Mouse (Mus musculus) brown adipose tissue, adult 24 weeks (tissue): ENCODE measurements around the gene Luc7l. TPM values are rescaled to one million over a fixed set of nuclear protein-coding genes. Genes with fewer than 3 reads are reported as not detected.
A peak's percentile ranks its signal among the peaks of the same experiment; 100 is the strongest.
"Not testable (repeated sequence)": the region's sequence is repeated elsewhere in the genome, so short reads cannot be mapped to it uniquely, and the experiment has no call there.

Experiments used
- H3K27ac ChIP-seq: fragments of 200-500 bp; replicated peaks from 2 replicates; pipeline ENCODE4 v1.5.1; 2012; ENCODE audit warnings: low read depth, mild to moderate bottlenecking, low read length
- H3K4me1 ChIP-seq: fragments of 200-500 bp; 2 replicates; pipeline ENCODE4 v1.6.1; 2012; ENCODE audit warnings: low read length, mixed read lengths; ENCODE audit not compliant: control insufficient read depth, insufficient read depth, insufficient read length
- H3K4me3 ChIP-seq: fragments of 200-500 bp; 2 replicates; pipeline ENCODE4 v1.5.1; 2012; ENCODE audit warnings: low read depth, mild to moderate bottlenecking, low read length, moderate library complexity; ENCODE audit not compliant: insufficient read depth
- polyA plus RNA-seq: library from polyadenylated mRNA; stranded (reverse); fragments of >200 nt; gene quantifications from 2 replicates; pipeline ENCODE4 v1.2.4, GENCODE M21; 2012; ENCODE audit not compliant: missing spikeins, insufficient read depth, insufficient read length

Gene Luc7l
- polyA plus RNA-seq, 1 experiment: 10.7 TPM

DNA sequence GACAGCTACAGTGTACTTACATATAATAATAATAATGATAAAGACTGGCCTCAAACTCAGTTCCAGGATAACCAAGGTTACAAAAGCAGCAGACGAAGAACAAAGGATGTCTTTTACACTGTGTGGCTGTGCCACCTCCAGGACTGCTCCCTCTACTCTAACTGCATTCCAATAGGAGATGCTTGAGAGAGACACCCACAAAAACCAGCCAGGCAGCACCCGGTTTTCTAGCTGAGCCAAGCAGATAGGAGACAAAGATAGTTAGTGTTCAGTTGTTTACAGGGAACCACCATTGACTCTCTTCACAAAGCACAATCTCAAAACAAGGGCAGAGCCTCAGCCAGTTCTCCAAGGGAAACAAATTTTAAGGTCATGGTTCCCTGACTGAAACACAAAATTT is 13.1 kb upstream of the Luc7l start:
- Histone ChIP-seq H3K27ac (no peak overlapping the region), H3K4me3 (no peak overlapping the region), H3K4me1 (peaks cover 7% of the 10 kb centered on the region)

- no peak overlapping the region for H3K27ac ChIP-seq
- peaks cover 5% of the 10 kb centered on the region for H3K4me1 ChIP-seq
- H3K4me3 ChIP-seq: no peak overlapping the region
Observed at GRCm38 (mm10) chr17:26240120-26240790, 12.4 kb upstream of the Luc7l start.

- Histone ChIP-seq H3K27ac (no peak overlapping the region), H3K4me1 (peaks cover 5% of the 10 kb centered on the region)
Observed at GRCm38 (mm10) chr17:26240990-26241389, 11.7 kb upstream of the Luc7l start.

DNA sequence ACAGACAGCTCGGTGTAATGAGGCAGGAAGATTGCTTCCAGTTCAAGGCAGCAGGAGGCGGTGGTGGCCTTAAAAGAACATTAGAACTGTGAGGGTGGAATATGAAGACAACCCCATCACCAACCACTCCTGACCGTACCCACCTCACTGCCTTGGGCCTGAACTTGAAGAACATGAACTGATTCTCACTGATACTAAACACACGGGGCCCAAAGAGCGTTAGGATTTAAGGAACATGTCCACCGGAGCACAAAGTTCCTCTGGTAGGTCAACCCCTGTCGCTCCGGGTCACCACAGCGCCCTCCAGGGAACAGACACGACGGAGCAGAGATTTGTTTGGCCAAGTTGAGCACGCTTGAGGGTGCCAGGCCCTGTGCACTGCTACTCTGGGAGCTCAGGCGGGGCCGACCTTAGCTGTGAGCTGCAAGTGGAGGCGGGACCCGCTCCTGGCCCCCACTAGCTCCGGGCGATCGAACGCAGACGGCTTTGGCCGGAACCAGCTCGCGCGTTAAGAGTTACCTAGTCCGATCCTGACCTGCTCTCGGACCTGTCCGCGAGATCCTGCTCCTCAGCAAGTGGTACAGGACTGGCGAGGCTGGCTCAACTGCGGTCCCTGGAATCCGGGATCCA is 9.1 kb upstream of the Luc7l start:
- Histone ChIP-seq H3K27ac (peak overlapping the region; percentile 92), H3K4me1 (peaks cover 5% of the 10 kb centered on the region), H3K4me3 (peak overlapping the region; percentile 80)

More at GRCm38 (mm10) chr17:26240990-26241389, 11.7 kb upstream of the Luc7l start:
- no peak overlapping the region for H3K4me3 ChIP-seq

DNA sequence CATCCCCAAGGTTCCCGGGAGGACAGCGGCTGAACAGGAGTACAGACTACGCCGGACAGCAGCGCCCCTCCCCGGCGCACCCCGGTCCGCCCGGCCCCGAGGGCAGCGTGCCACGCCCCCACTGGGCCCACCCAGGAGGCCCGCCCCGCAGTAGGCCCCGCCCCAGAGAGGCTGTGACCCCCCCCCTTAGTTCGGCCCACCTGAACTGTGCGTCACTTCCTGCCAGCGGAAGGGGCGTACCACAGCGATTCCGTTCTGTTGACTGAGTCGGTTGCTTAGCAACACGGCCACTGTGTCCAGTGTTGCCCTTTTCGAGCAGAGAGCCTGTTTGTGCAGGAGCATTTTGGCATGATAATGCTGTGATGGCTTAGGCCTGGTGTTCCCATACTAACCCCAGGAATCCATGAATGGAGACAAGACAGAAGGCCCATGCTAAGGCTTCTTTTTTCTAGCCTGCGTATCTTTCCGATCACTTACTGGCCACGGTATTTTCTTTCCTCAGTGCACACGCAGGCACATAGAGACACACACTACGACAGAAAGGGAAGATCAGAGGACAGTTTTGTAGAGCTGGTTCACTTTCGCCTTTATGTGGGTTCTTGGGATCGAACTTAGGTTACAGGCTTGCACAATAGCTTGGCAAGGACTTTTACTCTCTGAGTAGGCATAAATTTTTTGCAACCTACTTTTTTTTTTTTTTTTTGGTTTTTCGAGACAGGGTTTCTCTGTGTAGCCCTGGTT is 8.4 kb upstream of the Luc7l start, which contains the start of gene Fam234a:
Fam234a (minus strand) TSS at position 142 of the 741 bp plus-strand sequence.
- Histone ChIP-seq H3K27ac (peak within 1 kb of the TSS; percentile 92), H3K4me3 (peak within 1 kb of the TSS; percentile 80), H3K4me1 (peaks cover 5% of the 10 kb centered on the region)

- Histone ChIP-seq H3K27ac (peak overlapping the region; percentile 46), H3K4me3 (no peak overlapping the region), H3K4me1 (no peaks in the 10 kb centered on the region)
Observed at GRCm38 (mm10) chr17:26251886-26252538, 684 bp upstream of the Luc7l start.

GRCm38 (mm10) chr17:26253399-26253798 is 703 bp downstream of the Luc7l start:
- Histone ChIP-seq H3K4me1 (no peaks in the 10 kb centered on the region), H3K27ac (peak overlapping the region; percentile 93), H3K4me3 (peak overlapping the region; percentile 97)

GRCm38 (mm10) chr17:26255313-26255712 is 2.6 kb downstream of the Luc7l start:
- no peak overlapping the region for H3K4me3 ChIP-seq

DNA sequence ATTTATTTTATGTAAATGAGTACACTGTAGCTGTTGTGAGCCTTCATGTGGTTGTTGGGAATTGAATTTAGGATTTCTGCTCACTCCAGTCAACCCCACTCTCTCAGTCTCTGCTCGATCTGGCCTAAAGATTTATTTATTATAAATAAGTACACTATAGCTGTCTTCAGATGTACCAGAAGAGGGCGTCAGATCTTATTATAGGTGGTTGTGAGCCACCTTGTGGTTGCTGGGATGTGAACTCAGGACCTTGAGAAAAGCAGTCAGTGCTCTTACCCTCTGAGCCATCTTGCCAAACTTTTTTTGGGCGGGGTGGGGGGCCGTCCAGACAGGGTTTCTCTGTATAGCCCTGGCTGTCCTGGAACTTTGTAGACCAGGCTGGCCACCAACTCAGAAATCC is 9.1 kb downstream of the Luc7l start:
- Histone ChIP-seq H3K4me3 (no peak overlapping the region), H3K4me1 (no peaks in the 10 kb centered on the region), H3K27ac (no peak overlapping the region)

More at GRCm38 (mm10) chr17:26255313-26255712, 2.6 kb downstream of the Luc7l start:
- no peaks in the 10 kb centered on the region for H3K4me1 ChIP-seq
- H3K27ac ChIP-seq: no peak overlapping the region

DNA sequence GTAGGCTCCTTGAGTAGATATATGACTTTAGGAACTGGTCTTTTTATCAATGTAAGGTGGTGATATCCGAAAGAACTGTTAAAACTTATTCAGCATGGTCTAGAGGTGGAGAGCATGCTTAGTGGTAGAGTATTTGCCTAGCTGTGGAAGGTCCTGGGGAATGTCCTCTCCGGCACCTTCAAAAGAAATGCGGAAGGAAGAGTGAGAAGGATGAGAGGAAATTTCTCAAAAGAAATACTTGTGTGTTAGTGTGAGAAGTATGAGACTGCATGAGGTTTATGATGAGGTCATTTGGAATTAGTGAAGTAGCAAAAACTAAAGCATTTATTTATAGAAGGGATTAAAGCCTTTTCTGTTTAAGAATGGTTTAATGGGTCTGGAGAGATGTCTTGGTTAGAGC is 9.7 kb downstream of the Luc7l start:
- Histone ChIP-seq H3K4me1 (no peaks in the 10 kb centered on the region), H3K27ac (no peak overlapping the region), H3K4me3 (no peak overlapping the region)

DNA sequence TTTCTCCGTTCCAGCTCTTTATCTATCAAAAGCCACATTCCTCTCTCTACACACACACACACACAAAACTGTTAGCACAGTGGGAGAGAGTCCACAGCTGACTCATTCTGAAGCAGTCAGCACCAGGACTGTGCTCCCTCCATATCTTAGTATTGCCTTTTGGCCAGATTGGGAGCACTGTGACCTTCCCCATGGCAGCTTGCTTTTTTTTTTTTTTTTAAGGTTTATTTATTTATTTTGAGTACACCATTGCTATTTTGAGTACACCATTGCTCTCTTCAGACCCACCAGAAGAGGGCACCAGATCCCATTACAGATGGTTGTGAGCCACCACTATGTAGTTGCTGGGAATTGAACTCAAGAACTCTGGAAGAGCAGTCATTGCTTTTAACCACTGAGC is 16.2 kb downstream of the Luc7l start:
- H3K4me3 ChIP-seq: no peak overlapping the region
- H3K4me1 ChIP-seq: no peaks in the 10 kb centered on the region
- no peak overlapping the region for H3K27ac ChIP-seq

DNA sequence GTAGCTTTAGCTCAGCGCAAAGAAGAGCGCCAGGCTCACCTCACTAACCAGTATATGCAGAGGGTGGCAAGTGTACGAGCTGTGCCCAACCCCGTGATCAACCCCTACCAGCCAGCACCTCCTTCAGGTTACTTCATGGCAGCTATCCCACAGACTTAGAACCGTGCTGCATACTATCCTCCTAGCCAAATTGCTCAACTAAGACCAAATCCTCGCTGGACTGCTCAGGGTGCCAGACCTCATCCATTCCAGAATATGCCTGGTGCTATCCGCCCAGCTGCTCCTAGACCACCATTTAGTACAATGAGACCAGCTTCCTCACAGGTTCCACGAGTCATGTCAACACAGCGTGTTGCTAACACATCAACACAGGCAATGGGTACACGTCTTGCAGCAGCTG is 16.9 kb downstream of the Luc7l start:
- not testable (repeated sequence) for H3K27ac ChIP-seq, H3K4me3 ChIP-seq, H3K4me1 ChIP-seq

DNA sequence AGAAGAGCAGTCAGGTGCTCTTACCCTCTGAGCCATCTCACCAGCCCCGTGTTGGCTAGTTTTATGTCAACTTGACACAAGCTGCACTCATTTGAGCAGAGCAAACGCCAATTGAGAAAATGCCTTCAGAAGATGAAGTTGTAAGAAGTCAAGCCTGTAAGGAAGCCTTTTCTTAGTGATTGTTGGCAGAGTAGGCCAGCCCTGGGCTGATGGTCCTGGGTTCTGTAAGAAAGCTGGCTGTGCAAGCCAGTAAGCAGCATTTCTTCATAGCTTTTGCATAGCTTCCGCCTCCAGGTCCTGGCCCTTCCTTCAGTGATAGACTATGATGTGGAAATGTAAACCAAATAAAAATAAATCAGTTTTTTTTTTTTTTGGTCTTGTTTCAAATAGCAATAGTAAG is 19.9 kb downstream of the Luc7l start:
- H3K4me1 ChIP-seq: no peaks in the 10 kb centered on the region
- H3K27ac ChIP-seq: no peak overlapping the region
- no peak overlapping the region for H3K4me3 ChIP-seq

DNA sequence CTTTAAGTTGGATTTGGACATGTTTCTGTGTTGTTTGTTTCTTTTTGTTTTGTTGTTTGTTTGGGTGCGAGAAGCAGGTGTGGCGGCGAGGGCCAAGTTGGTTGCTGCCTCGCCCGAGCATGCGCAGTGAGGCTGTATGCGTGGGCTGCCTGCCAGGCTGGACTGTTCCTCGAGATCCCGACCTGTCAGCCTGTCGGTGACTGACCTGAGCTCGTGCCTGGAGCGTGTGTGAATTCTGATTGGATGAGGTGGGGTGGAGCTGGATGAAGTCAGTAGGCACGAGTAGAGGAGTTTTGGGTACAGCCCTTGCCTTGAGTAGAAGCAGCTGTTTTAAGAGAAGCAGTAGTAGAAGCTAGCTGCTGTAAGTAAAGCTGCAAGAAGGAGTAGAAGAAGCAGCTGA is 23.2 kb downstream of the Luc7l start:
- H3K4me3 ChIP-seq: no peak overlapping the region
- no peak overlapping the region for H3K27ac ChIP-seq
- no peaks in the 10 kb centered on the region for H3K4me1 ChIP-seq

- Histone ChIP-seq H3K27ac (no peak overlapping the region), H3K4me1 (no peaks in the 10 kb centered on the region), H3K4me3 (no peak overlapping the region)
Observed at GRCm38 (mm10) chr17:26276711-26277110, 24.0 kb downstream of the Luc7l start.
